Mouse (Mus musculus): ENCODE results near the gene Trmt10a.

- TF ChIP-seq CTCF (conservative IDR thresholded peaks at IDR 0.05; ENCODE audit: low read length): no peak
- no peak for TF ChIP-seq NANOG (IDR thresholded peaks at IDR 0.05; ENCODE audit: borderline replicate concordance, low read length)
- TF ChIP-seq POU5F1 (IDR thresholded peaks at IDR 0.05; ENCODE audit: borderline replicate concordance, low read length): no peak
Observed at GRCm38 (mm10) chr3:138161623-138162022, 18.4 kb downstream of the Trmt10a start.
